Mouse (Mus musculus): ENCODE measurements at regions not wholly inside any gene's neighbourhood (a gene's known extent, or its start where the extent isn't known, plus 50 kb on each side); places are given as distances from the start of the nearest gene placed in this dataset.

DNA sequence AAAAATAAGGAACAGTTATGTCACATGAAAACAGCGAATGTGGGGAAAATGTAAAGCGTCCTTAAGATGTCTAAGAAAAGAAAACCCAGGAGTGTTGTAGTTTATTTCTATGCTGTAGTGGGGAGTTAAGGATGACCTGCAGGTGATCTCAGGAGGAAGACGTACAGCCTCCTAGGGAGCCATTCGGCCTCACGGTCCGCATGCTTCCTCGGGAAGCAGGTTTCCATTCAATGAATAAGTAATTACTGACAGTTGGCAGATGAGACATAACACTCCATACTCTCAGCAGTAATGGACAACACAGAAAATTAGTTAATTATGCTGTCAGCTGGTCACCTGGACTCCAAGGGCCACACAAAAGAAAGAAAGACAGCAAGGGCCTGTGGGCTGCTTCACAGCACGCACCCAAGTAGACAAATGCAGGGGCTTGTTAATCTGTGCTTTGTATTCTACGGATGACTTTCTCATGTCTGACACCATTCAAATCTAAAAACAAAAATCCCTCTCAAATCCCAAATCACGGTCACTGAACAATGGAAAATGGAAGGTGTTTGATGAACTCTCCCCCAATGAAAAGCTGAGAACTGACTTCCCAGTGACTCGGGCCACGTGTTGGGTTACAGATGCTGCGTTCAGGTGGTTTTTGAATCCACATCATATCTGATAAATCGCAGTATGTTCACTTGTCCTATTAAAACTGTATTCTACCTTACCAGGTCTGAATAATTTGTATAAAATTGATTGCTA, 193.5 kb downstream of the Gm11361 start:
- DNase-seq (ENCODE audit: low spot score): no peak

DNA sequence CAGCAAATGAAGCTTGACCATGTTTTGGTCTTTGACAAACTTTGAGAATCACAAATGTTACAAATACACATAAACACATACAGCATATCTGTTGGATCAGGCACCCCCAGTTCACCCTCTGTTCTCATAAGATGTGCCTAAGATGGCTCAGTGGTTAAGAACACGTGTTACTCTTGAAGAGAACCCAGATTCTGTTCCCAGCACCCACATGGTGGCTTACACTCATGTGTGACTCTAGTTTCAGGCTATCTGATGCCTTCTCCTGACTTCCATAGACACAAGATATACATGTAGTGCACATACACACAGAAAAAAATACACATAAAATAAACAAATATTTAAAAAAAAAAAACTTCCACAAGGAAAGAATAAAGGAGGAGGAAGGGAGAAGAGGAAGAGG, 191.7 kb downstream of the Gm11361 start:
- no peak for DNase-seq (ENCODE audit: low spot score)

DNA sequence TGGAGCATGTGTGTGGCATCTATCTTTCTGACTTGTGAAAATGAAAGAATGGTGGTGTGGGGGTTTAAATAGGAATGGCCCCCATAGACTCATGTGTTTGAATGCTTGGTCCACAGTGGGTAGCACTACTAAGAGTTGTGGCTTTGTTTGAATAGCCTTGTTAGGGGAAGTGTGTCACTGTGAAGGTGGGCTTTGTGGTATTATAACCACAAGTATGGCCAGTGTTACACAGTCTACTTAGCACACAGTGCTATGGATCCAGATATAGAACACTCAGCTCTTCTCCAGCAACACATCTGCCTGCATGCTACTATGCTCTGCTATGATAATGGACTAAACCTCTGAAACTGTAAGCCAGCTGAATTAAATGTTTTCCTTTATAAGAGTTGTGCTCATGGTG, 184.9 kb downstream of the Gm11361 start:
- DNase-seq (ENCODE audit: low spot score): no peak

DNA sequence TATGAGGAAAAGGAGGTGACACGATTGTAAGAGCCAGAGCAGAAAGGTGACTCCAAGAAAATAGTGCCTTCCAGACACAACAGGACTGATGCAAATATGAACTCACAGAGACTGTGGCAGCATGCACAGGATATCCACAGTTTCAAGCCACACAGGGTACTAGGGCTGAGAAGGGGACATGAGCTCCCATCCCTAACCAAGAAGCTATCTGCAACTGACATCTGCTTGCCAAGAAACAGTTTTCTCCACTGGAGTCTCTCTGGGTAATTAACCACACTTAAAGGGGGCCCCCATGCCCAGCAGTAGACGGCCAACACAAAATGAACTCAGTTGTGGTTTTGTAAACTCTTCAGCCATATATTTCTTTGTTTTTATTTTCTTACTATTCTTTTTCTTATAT, 176.1 kb downstream of the Gm11361 start:
- no peak for DNase-seq (ENCODE audit: low spot score)

DNA sequence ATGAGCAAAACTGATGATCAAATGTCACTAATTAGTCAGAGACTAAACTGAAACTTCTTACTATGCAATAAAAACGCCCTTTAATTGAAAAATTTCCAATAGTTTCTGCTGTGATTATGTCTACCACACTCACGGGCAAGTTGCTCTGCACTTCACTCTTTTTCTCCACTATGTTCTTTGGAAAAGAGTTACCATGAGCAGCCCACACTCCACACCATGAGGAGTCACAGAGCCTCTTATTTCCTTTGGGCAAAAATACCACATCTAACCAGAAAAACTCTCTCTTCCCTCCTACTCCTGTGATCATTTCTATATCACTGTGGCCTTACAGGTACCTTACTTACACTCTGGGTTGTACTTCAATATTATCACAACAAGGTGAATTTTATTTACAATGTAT, 174.7 kb downstream of the Gm11361 start:
- DNase-seq (ENCODE audit: low spot score): no peak

DNA sequence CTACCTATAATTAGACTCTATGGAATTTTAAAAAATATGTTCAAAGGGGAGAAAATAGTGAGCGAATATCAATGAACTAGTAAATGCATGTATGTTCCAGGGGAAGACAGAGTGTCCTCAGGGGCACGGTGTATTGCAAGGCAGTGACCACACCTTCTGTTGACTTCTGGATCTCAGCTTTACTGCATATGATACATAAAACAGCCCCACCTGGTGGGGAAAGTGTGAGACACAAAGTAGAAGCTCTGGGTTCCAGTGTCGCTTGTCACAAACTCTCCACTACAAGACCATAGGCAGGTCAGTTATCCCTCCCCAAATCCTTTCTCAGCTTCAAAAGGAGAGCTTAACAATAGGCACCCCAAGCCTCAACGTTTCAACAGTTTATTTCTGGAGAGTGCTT, 168.8 kb downstream of the Gm11361 start:
- DNase-seq (ENCODE audit: low spot score): no peak

DNA sequence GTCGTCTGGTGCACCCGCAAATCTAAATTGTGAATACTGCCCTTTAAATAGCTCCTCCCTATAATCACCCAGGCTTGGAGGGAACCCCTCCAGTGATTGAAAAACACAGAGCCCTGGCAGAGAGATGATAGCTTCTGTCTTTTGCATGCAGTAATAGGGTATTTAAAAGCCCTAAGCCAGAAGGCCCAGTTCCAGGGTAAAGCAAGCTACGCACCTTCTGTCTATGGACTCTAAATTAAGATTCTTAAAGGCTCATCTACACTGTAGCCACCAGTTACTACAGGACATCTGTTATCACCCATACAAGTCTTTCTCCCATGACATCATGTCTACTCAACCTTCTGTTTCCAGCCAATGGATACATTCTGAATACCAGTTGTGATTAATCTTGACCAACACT, 167.8 kb downstream of the Gm11361 start:
- no peak for DNase-seq (ENCODE audit: low spot score)

DNA sequence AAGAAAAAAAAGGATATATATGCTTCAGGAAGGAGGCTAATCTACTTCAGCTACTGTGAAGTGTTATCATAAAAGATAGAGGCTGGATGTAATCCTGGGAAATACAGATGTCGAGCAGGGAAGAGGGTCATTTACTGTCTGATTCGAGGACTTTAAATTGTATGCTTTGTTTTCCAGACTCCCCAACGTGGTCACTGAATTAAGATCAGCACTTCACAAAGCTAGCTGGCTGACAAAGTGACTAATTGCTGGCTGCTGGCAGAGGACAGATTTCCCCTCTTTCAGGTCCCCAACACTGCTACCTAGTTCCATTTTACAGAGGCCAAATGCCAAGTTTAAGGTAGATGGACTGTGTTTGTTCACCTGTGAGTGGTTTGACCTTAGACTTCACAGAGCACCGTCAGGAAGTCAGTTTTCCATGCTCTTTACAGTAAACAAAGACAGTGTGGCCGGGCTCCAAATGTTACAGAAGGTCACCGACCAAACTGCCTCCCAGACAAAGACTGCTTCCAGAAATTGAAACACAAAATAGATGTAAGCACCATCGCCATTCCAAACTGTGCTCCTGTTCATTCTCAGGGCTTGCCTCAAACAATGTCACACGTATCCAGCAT, 167.2 kb downstream of the Gm11361 start:
- no peak for DNase-seq (ENCODE audit: low spot score)

DNA sequence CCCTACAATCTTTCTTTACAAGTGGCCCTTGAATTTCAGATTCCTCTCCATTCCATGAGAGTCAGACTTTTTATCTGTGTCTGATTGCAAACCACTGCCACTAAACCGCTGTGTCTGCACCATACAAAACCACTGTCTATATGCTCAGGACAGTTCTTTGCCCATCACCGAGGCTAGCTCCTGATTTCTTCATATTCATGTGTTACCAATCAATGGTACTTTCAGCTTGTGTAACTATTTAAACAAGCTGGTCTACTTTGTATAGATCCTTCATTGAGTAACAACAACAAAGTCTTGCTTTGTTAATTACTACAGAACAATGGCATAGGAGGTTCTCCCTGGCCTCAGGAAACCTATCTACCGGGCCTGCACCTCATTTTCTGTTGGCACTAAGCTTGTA, 164.0 kb downstream of the Gm11361 start:
- DNase-seq (ENCODE audit: low spot score): no peak

DNA sequence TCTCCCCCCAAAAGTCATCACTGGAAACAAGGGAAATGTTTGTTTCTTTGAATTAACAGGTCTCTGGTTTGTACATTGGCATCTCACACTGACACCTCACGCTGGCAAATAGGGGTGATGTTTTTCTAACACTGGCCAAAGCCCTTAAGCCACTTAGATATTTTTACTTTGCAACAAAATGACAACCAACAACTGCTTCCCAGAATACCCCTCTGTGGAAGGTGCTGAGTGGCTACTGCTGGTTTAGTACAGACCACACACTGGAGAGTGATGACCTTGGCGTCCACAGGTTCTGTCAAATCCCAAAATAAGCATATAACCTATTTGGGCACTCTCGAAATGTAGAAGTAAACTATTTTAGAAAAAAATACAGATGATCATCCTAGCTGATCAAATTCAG, 163.3 kb downstream of the Gm11361 start:
- no peak for DNase-seq (ENCODE audit: low spot score)

DNA sequence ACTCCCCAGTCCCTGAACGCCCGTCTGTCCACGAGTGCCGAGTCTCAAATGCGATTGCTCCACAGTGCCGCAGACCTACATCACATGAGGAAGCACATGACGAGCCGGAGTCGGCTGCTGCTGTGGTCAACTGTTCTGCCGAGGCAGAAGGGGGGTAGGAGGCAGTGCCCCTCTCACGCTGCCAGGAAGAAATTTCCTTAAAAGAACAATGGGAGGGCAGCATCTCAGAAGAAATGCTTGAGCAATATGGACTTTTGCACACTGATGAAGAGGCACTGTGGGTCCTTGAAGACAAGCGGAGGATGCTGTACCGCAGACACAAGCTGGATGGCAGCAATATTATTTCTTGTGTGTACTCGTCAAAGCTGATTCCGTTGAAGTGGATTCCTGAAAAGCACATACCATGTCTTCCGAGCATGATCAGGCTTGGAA, 162.6 kb downstream of the Gm11361 start:
- peak; percentile 48 for DNase-seq (ENCODE audit: low spot score)

DNA sequence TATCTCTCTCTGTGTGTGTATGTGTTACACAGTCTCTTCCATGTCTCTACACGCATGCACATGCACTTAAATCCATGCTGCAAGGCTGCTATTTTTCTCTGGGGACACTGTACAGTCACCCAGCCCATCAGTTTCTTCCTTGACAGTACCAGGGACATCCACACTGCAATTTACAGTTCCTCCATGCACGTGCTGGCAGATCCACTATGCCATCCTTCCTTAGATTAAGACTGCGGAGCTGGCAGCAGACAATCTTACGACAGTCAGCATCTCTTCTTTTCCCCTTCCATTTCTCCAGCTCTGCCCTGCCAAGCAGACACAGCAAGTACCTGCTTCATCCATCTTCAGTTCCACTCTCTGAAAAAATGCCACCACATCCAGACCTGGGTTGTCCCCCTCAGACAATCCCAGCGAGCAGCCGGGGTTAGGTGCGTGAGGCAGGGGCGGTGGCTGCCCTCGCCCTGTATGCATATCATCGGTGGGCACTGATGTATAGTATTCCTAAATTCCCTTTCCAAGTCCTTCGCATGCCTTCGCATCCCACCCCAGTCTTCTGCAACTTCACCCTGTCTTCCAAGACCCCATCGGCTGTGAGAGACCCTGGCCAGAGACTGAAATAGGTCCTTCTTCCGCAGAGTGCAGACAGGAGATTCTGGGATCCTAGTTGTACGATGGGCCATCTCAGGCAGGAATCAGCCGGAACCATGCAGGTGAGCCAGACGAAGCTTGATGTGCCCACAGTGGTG, 161.8 kb downstream of the Gm11361 start:
- no peak for DNase-seq (ENCODE audit: low spot score)

DNA sequence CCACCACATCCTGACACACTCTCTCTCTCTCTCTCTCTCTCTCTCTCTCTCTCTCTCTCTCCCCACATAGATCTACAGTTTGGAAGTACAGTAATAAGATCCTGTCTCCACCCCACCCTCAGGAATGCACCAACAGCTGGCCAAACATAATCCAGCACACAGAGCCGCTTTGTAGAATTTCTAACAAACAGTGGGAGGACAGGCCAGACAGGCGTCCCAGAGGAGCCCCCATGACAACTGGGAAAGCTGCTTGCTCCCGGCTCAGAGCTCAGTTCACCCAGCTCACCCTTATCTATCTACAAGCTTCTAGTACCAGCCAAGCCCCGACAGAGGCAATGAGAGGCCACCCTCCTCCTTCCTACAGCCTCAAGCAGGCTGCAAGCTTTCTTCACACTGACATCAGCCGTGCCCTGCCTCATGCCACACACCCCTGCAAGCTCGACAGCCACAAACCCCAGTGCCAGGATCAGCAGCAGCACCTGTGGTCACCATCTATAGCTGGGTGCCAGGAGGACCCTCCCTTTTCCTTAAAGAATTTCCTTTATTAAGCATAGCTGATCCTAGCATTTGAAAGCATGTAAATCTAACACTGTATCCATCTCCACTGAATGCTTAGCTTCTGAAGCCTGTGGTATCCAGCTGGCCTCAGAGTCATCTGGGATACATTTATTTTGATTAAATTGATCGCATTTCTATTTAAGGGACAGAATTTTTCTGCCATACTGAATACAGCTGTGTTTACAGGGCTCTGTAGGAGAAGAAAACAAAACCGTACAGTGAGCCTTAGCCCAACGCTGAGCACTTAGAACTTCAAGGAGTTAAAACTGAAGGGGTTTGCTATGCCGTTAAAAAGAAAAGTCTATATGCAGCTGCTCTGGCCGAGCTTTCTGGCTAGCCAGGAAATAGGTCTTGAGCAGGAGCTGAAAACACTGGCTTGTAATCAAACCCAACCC, 160.9 kb downstream of the Gm11361 start:
- peak; percentile 61 for DNase-seq (ENCODE audit: low spot score)

DNA sequence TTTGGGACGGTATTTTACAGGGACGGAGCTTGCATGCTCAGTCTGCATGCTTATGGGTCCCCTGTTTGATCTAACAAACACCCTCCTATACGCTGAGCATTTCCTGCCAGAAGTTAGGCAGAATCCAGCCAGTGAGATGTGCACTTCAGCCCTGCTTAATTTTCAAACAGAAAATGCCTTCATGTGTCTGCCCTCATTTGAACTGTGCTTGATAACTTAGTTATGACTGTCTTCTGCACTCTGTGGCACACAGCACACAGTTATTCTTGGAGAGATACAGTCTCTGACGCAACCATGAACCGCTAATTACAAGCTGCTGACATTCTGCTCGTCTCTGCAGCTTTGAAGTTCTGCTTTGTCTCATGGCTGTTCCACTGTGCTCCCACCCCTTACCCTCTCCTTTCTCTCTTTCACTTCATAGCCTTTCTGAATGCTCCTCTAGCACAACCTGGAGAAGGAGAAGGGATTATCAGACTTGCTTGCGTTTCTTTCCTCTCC, 160.2 kb downstream of the Gm11361 start:
- peak; percentile 41 for DNase-seq (ENCODE audit: low spot score)

DNA sequence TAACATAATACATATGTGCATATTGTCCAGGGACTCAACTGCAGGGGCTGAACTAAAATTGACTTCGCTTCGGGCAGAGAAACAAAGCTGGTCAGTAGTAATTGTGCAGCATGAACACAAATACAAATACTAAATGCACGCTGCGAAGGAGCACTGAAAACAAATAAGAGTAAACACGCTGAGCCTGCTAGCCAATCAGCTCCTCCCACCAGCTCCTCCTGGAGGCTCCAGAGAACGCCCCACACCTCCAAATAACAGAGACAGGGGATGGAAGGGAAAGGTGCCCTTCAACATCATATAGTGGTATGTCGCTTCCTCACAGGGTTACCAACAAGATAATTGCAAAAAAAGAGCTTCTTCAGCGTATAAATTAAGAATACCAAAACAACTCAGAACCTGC, 159.6 kb downstream of the Gm11361 start:
- peak; percentile 44 for DNase-seq (ENCODE audit: low spot score)

DNA sequence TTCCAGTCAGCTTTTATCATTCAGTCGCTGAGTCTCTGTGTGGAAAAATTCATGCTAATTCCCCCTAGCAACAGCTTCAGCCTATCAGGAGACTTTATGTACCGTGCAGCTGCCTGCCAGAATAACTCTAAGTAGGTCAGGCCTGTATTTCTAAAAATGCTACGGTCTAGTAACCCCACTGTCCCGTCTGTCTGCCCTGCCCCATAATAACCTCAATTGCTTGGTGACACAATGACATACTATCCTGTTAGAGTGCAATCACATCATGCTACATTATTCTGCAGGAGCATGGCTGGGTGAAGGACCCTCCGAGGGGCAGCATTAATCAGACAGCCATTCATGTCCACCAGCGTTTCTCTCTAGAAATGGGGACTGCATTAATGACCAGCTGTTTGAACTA, 158.9 kb downstream of the Gm11361 start:
- peak; percentile 41 for DNase-seq (ENCODE audit: low spot score)

DNA sequence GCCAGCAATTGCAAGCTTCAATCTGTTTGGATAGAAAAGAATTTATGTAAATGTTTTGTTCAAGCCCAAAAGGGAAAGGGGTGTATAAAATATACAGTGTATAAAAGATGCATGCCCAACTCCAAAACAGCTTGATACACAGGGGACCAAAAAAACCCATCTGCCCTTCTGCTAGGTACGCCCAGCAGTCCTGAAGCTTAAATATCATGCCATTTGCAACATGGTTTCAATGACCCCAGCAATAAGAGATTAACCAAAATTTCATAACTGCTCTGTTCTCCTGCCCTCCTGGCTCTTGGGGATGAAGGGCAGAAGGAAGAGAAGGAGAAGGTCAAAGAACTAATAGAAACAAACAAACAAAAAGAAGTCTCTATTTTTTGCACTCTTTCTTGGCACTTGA, 158.4 kb downstream of the Gm11361 start:
- no peak for DNase-seq (ENCODE audit: low spot score)

DNA sequence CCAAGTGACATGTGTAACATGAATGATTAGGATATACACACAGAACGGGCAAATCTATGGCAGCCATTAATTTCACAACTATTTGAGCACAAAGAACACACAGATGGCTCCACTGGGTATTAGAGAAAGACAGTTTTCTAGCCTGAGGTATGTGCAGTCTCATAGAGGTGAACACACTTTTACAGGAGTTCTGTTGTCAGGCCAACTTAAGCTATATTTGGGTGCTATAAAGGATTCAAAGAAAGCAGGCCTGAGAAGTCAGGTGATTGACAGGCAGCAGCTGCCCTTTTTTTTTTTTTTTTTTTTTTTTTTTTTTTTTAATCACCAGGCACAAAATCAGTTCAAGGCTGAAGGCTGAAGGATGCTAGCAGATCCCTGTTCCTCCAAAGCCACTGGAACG, 153.0 kb downstream of the Gm11361 start:
- no peak for DNase-seq (ENCODE audit: low spot score)

DNA sequence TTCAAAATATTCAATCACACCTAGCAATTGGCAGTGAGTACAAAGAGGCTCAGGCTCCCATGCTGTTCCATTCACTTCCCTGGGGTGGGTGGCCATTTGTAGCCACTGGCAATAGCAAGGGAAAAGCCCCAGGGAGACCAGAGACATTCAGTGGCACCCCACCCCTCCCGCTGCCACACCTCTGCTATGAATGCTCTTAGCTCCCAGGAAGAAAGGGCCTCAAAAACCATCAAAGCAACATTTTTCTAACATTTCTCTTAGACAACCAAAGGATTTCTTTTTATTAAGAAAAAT, 152.2 kb downstream of the Gm11361 start:
- no peak for DNase-seq (ENCODE audit: low spot score)

DNA sequence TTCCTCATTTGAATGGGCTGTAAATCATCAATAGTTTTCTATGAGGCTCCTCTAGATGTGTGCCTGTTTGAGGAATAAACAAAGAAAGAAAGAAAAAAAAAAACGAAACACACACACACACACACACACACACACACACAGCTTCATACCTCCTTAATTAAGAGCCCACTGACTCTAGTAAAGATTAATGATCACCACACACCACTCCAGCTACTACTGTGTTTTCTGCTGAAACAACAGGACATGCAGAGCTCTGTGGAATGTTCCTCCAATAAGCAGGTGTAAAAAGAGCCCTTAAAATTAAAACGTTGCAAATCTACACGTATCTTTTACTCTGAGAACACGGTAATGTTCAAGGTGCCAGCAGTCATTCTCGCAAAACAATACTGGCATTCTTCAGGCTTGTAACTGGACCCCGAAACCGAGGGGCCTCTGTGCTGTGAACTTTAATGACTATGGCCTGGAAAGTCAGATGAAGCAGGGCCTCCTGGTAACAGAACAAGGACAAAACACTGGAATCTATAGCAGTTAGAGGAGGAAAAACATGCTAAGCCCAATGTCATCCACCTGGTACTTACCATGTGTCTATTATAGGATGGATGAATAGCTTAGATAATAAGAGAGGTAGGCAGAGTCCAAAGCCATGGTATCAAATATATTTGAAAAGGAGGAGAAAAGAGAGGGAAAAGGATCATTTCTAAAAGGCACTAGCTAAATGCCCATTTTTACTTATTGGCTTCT, 151.7 kb downstream of the Gm11361 start:
- no peak for DNase-seq (ENCODE audit: low spot score)

DNA sequence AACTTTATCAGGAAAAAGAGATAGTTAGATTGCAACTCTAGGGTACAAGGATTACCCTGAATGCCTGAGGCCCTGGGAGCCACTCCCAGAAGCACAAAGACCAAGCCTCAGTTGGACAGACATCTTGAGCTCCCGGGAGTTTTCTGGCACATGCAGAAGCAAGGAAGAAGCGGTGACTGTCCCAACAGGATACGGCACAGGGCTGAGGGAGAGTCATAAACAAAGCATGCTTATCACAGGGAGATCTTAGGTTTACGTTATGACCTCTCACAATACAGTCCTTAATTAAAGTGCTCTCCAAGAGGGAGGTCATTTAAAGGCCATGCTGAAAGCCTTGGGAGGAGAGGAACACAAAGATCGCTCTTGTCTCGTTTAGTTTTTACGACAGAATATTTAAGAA, 143.1 kb downstream of the Gm11361 start:
- no peak for DNase-seq (ENCODE audit: low spot score)
